Mouse (Mus musculus) G1E (cell line): ENCODE results near the gene Ormdl1.
"Not testable (repeated sequence)": the region's sequence is repeated elsewhere in the genome, so short reads cannot be mapped to it uniquely, and the experiment has no call there.

Source experiments
- CTCF ChIP-seq: IDR thresholded peaks from 2 replicates; pipeline ENCODE4 v1.5.1; 2012; ENCODE audit warnings: low read depth, low read length, inconsistent platforms, mixed read lengths
- TAL1 ChIP-seq: conservative IDR thresholded peaks from 2 replicates; pipeline ENCODE4 v1.6.1; 2012; ENCODE audit warnings: low read depth, low read length, inconsistent platforms, mixed read lengths

DNA sequence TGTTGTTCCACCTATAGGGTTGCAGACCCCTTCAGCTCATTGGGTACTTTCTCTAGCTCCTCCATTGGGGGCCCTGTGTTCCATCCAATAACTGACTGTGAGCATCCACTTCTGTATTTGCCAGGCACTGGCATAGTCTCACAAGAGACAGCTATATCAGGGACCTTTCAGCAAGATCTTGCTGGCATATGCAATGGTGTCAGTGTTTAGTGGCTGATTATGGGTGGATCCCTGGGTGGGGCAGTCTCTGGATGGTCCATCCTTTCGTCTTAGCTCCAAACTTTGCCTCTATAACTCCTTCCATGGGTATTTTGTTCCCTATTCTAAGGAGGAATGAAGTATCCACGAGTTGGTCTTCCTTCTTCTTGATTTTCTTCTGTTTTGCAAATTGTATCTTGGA is 40.5 kb downstream of the Ormdl1 start:
- TF ChIP-seq CTCF, TAL1: not testable (repeated sequence)
